Mouse (Mus musculus): Measurements from ENCODE around the gene Slc16a13.

Slc16a13 gene

GRCm38 (mm10) chr11:70220731-70221602 lies at the start of gene Slc16a13:
TSS of gene Slc16a13 (minus strand) at chr11:70221064.
- peak; percentile 83 to 90 for DNase-seq (ENCODE audit: low spot score in 2 of 2)

DNA sequence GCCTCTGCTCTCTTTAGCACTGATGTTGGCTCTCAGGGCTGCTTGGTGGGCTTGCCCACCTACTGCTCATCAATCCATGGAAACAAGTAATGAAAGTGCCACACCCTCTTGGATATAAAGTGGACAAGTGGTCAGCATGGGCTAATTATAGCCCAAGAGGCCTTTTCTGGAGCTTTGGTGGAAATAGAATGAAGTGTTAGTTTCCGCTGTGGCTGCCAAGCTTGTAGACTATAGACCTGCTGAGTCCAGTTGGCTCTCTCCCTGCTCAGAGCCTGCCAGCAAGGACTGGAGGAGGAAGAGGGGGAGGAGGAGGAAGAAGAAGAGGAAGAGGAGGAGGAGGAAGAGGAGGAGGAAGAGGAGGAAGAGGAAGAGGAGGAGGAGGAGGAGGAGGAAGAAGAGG lies 45.5 kb upstream of the Slc16a13 start:
- DNase-seq (ENCODE audit: low spot score in 2 of 2), result no peak

GRCm38 (mm10) chr11:70265819-70266218 lies 45.0 kb upstream of the Slc16a13 start:
- DNase-seq (ENCODE audit: low spot score in 2 of 2), result no peak

GRCm38 (mm10) chr11:70265252-70265651 lies 44.4 kb upstream of the Slc16a13 start:
- no peak for DNase-seq (ENCODE audit: low spot score in 2 of 2)

DNA sequence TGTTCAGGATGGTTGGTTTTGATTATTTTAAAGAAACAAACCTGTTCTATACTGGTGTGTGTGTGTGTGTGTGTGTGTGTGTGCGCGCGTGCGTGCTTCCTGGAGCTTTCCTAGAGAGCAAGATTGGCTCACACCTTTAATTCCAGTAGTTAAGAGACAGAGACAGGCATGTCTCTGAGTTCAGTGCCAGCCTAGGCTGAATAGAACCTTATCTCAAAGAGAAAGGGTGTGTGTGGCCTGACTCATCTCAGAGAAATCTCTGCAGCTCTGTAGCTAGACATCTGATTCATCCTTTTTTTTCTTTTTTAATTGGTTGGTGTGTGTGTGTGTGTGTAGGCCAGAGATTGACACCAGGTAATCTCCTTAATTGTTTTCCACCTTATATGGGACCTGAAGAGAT lies 38.2 kb upstream of the Slc16a13 start:
- DNase-seq (ENCODE audit: low spot score in 2 of 2), result no peak

DNA sequence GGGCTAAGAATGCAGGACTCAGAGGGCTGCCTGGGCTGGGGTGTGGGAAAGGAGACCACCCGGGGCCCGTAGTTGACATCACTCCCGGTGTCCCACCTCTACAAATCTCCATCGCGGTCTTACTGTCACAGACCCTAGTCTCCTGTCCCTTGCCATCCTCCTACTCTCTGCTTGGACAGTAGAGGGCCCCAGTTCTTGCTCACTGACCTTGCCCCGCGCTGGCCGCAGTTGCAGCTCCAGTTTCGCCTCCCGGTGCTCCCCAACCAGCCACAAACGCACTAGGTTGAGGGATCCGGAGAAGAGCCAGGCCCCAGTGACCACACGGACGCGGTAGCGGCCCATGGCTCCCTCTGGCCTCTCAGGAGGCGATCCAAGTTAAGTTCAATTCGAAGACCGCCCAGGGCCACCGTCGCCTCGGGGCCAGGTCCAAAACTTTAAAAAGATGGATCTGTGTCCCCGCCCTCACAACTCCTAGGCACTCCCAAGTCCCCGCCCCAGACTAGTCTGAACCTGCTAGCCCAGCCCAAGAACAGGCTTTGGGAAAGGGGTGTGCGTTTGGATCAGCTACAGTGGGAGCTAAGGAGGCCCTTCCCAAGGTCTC lies 34.2 kb upstream of the Slc16a13 start, which contains the start of gene Alox12:
Alox12 (minus strand) TSS at position 423 of the 601 bp plus-strand sequence.
- DNase-seq (ENCODE audit: low spot score in 2 of 2), result no peak

DNA sequence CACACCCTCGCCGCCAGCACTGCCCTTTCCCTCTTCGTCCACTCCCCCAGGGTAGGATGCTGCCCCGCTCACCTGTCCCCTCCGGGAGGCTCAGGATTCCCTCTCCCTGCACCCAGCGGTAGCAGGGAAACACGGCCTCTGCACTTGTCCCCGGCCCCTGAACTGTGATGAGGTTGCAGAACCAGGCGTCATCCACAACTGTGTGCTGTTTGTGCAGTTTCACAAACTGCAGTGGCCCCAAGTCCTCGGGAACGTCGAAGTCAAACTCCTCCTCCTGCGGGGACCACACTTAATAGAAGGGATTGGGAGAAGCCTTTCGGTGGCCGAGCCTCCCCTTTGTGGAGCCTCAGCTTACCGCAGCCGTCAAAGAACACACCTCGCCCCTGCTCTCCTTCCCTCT lies 33.5 kb upstream of the Slc16a13 start:
- DNase-seq (ENCODE audit: low spot score in 2 of 2), result no peak

GRCm38 (mm10) chr11:70251853-70252252 lies 31.0 kb upstream of the Slc16a13 start:
- DNase-seq (ENCODE audit: low spot score in 2 of 2), result no peak

DNA sequence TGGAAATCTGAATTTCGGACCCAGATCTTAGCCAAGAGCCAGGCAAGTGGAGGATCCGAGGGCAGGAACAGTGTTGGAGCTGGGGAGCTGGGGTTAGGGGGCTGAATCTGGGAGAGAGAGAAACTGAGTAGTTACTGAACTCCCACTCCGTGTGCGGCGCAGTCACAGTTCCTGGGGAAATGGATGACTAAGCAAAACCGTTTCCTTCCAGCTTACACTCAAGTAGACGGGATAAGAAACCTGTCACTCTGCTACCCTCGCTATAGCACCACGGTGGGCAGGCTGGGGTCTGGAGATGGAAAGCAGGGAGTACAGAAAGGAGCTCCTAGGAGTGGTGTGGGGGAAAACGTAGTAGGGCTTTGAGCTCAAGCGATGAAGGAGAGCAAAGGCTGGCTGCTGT lies 29.3 kb upstream of the Slc16a13 start:
- DNase-seq (ENCODE audit: low spot score in 2 of 2), result no peak

- DNase-seq (ENCODE audit: low spot score in 2 of 2), result peak; percentile 70 to 75
These were observed 26.4 kb upstream of the Slc16a13 start for GRCm38 (mm10) chr11:70247136-70247845.

DNA sequence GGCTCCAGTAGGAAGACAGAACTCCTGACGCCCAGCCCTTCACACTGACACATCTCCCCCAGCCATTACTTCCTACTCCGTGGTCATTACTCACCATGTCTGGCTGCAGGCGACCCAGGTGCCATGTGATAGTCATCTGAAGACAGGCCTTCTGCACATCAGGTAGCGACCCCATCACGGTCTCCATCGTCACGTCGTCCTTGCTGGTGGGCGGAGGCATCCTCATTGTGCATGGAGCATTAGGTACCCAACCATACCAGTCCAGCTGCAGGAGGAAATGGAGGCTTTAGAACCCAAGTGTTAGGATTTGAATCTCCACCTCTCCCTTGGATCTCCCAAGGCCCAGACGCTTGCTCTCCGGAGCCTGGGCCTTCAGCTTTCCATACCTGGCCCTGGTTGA lies 21.7 kb upstream of the Slc16a13 start:
- no peak for DNase-seq (ENCODE audit: low spot score in 2 of 2)

DNA sequence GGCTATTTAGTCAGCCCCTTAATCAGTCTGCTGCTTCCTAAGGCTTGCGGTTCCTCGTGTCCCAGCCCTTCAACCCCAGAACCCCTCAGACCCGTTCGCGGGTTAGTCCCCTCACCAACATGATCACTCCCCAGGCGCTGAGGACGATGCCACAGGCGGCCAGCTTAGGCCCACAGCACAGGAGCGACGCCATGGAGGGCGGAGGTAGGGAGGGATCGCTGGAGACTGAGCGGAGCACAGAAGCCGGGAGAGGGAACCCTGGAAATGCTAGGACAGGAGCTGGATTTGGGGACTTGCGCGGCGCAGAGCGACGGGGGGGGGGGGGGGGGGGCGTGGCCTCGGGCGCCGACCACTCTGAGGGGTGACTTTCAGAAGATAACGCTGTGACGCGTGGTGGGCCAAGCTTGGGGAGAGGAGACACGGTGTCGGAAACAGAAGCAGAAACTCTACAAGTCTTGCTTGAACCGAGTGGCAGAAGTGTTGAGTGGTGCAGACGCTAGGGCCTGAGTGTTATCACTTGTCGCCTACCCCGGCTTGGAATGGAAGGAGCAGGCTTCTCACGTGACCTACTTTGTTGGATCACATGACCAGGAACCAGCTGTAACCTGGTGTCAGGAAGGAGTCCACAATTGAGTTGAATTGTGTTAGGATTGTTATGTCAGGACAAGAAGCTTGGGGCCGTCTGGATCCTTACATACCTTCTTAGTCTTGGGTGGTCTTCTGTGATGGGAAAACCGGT lies 18.8 kb upstream of the Slc16a13 start, which contains the start of the genes Gm21988 and Rnasek:
Gm21988 (minus strand) TSS at position 290 of the 739 bp plus-strand sequence.
Rnasek (minus strand) TSS at position 302 of the 739 bp plus-strand sequence.
- DNase-seq (ENCODE audit: low spot score in 2 of 2), result peak; percentile 83 to 86

- DNase-seq (ENCODE audit: low spot score in 2 of 2), result no peak
These were observed 18.0 kb upstream of the Slc16a13 start for GRCm38 (mm10) chr11:70238591-70239440.

DNA sequence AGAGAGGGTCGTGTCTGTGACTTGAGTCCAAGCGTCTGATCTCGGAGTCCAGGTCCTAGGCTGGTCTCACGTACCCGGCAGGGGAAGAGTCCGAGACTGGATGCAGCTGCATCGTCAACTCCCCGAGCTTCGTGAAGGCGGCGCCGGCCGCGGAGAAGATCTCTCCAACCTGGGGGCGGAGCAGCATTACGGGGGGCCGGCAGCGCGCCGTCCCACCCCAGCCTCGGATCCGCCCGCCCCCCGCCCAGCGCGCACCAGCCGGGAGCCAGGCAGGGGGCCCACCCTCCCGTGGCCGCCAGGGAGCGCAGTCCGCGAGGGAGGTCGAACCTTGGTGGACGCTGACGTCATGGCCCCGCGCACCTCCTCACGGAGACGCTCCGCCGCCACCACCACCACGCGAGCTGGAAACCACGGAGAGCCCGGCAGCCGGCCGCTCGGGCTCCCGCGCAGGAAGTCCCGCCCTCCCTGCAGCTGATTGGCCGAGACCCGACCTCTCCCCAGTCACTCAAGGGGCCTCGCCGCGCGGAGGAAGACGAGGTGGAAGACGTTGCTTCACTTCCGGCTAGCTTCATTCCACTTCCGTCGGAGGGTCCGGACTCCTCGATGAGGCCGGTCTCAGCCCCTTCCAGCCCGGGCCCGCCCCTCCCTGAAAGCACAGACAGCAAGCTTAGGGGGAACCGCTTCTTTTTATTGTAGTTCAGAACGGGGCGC lies 16.7 kb upstream of the Slc16a13 start, which contains the start of gene 0610010K14Rik:
0610010K14Rik (minus strand) TSS at position 458 of the 711 bp plus-strand sequence.
- peak; percentile 97 to 98 for DNase-seq (ENCODE audit: low spot score in 2 of 2)

GRCm38 (mm10) chr11:70236717-70237116 lies 15.9 kb upstream of the Slc16a13 start:
- no peak for DNase-seq (ENCODE audit: low spot score in 2 of 2)

DNA sequence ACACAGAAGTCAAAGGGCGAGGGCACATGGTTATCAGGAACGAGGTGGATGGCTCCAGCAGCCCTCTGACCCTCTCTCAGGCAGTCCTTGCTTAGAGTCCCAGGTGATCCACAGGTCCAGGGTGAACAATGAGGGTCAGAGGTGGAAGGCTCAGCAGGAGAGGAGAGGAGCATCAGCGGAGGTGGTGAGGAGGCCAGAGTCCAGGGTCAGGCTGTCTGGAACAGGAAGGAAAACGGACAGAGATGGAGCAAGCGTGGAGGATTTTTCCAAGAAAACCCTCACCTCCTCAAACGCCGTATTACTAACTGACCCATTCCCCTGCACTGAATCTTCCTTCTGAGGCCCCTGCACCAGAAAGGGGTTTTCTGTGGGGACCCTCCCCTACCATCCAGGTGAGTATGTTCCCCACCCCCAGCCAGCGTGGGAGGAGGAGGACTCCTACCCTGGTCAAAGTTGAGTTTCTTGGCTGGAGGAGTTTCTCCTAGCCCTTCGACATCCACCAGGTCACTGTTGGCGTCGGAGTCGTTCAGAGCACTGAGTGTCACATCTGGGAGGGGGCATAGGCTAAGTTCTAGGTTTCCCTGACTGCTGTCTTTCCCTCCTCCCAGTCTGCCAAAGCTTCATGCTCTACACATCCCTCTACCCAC lies 14.5 kb upstream of the Slc16a13 start:
- DNase-seq (ENCODE audit: low spot score in 2 of 2), result no peak

DNA sequence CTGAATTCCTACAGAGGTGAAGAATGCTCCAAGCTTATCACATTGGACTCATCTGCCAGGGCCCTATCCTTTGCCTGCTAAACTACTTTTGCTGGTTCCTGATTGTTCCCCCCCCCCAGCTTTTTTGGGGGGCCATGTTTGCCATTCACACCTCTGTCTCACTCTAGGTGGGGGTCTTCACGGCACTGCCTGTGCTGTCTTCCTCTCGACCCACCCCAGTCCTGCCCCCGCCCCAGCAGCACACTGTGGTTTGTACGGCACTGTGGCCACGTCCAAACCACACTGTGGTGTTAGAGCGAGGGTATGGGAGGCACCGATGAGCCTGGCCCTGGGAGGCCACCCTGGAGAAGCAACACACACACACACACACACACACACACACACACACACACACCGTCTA lies 13.6 kb upstream of the Slc16a13 start:
- no peak for DNase-seq (ENCODE audit: low spot score in 2 of 2)

- DNase-seq (ENCODE audit: low spot score in 2 of 2), result no peak
These were observed 13.2 kb upstream of the Slc16a13 start for GRCm38 (mm10) chr11:70234037-70234436.

DNA sequence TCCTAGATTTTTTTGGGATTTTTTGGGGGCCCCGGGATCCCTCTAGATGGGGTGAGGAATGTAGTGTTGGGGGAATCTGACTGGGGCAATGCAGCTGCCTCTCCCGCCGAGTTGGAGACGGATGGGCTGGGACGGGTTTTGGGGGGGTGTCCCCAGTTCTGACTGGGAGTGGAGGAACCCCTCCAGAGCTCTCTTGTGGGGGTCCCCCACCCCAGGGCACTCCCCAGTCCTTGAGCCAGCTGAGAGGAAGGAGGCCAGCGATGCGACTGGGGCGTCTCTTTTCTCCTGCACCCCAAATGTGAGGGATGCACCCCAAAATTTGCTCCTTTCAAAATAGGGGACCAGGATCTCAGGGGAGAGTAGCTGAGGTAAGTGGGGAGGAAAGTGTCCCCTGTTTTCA lies 12.2 kb upstream of the Slc16a13 start:
- no peak for DNase-seq (ENCODE audit: low spot score in 2 of 2)

All from natural killer cell, adult 2 months (primary cell).